Mouse (Mus musculus): ENCODE measurements around the gene Diaph2. TPM values are rescaled to one million over a fixed set of nuclear protein-coding genes. Genes with fewer than 3 reads are reported as not detected.
A peak's percentile ranks its signal among the peaks of the same experiment; 100 is the strongest.

Diaph2 gene
- polyA plus RNA-seq, 1 experiment from 2014 or later: 12.5 TPM

DNA sequence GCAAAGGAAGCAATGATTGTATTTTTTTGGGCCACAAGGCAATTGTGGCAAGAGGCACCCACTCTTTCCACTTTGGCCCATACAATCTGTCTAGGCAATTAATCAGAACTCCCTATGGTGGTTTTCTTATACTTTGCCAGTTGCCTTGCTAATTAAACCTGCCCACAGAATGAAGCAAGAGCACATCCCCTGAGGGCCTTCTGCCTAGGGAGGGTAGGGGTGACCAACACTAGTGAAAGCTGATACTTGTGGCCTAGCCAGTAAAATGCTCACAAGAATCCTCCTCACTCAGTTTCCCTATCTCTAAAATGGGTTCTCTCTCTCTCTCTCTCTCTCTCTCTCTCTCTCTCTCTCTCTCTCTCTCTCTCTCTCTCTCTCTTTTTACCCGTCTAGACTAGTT is 440 bp upstream of the Diaph2 start:
- H3K9me3 ChIP-seq (ENCODE audit: control insufficient read depth, low read depth, low read length): no peaks in the 10 kb centered on the region
- no peak for ATAC-seq (ENCODE audit: insufficient number of reproducible peaks, insufficient read depth, low FRiP score, low read depth)
- H3K36me3 ChIP-seq (ENCODE audit: control insufficient read depth, insufficient read depth, low read length): no peaks in the 10 kb centered on the region
- 17% methylated on average over 1 of the region's 1 CpGs for WGBS
- no peak overlapping the region for H3K9ac ChIP-seq (replicated peaks; ENCODE audit: low read depth, low read length)
- H3K4me2 ChIP-seq (replicated peaks; ENCODE audit: low read depth, low read length): peak overlapping the region; percentile 38
- no peaks in the 10 kb centered on the region for H3K4me1 ChIP-seq (ENCODE audit: control insufficient read depth, insufficient read depth, low read length)
- peak overlapping the region; percentile 53; the same call in 1 of the 2 replicates for H3K4me3 ChIP-seq (ENCODE audit: low read depth, low read length)
- no peak overlapping the region for H3K27ac ChIP-seq (ENCODE audit: low read length)
- H3K27me3 ChIP-seq (ENCODE audit: control insufficient read depth, insufficient read depth, low read length): no peaks in the 10 kb centered on the region

DNA sequence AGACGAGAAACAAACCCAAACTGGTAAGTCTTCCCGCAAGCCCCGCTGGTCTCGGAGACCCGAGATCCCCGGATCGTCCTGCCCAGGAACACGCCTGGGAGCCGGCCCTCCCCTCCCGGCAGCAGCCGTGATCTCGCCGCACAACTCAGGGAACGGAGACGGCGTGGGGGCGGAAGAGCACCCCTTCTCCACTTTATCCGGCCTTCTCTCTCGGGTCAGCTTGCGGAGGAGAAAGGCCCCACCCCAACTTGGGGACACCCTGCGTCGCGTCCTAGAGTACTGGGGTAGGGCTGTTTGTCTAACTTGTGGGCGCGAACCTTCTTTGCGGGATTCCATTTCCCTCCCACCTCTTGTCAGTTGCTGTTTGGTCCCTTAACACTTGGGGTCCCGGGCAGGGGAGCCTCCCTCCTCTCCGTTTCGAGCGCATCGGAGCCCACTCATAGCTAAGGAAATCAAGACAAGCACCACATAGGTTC is 590 bp downstream of the Diaph2 start:
- Histone ChIP-seq H3K27ac (ENCODE audit: low read length) (peak overlapping the region; percentile 58; the same call in 1 of the 2 replicates), H3K4me3 (ENCODE audit: low read depth, low read length) (peak overlapping the region; percentile 53), H3K4me2 (replicated peaks; ENCODE audit: low read depth, low read length) (peak overlapping the region; percentile 38), H3K9me3 (ENCODE audit: control insufficient read depth, low read depth, low read length) (no peaks in the 10 kb centered on the region), H3K9ac (replicated peaks; ENCODE audit: low read depth, low read length) (peak overlapping the region; percentile 53), H3K27me3 (ENCODE audit: control insufficient read depth, insufficient read depth, low read length) (no peaks in the 10 kb centered on the region), H3K4me1 (ENCODE audit: control insufficient read depth, insufficient read depth, low read length) (no peaks in the 10 kb centered on the region), H3K36me3 (ENCODE audit: control insufficient read depth, insufficient read depth, low read length) (no peaks in the 10 kb centered on the region)
- peak; percentile 71 for ATAC-seq (ENCODE audit: insufficient number of reproducible peaks, insufficient read depth, low FRiP score, low read depth)
- WGBS: 17% methylated on average over 30 of the region's 31 CpGs

DNA sequence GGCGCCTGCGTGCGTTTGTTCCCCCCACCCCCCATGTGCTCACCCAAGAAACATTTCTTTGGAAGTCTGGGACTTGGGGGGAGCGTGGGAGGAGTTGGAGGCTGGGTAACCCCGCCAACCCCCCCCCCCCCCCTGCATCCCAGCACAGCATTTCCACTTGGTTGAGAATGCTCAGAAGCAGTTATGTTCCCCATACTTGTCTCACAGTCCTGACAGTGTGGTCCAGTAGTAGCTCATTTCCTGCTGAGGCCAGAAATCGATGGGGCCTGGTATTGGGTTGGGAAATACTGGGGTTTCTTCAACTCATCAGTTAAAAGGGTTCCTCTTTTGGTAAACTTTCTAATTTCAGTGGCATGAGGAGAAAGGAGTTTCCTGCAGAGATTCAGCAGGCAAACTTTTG is 1.1 kb downstream of the Diaph2 start:
- peak overlapping the region; percentile 53 for H3K4me3 ChIP-seq (ENCODE audit: low read depth, low read length)
- no peaks in the 10 kb centered on the region for H3K9me3 ChIP-seq (ENCODE audit: control insufficient read depth, low read depth, low read length)
- H3K27ac ChIP-seq (ENCODE audit: low read length): peak overlapping the region; percentile 58; the same call in 1 of the 2 replicates
- no peaks in the 10 kb centered on the region for H3K4me1 ChIP-seq (ENCODE audit: control insufficient read depth, insufficient read depth, low read length)
- no peaks in the 10 kb centered on the region for H3K36me3 ChIP-seq (ENCODE audit: control insufficient read depth, insufficient read depth, low read length)
- ATAC-seq (ENCODE audit: insufficient number of reproducible peaks, insufficient read depth, low FRiP score, low read depth): no peak
- peak overlapping the region; percentile 53; the same call in 1 of the 2 replicates for H3K9ac ChIP-seq (replicated peaks; ENCODE audit: low read depth, low read length)
- H3K27me3 ChIP-seq (ENCODE audit: control insufficient read depth, insufficient read depth, low read length): no peaks in the 10 kb centered on the region
- WGBS: 20% methylated on average over 6 of the region's 6 CpGs
- peak overlapping the region; percentile 38 for H3K4me2 ChIP-seq (replicated peaks; ENCODE audit: low read depth, low read length)

DNA sequence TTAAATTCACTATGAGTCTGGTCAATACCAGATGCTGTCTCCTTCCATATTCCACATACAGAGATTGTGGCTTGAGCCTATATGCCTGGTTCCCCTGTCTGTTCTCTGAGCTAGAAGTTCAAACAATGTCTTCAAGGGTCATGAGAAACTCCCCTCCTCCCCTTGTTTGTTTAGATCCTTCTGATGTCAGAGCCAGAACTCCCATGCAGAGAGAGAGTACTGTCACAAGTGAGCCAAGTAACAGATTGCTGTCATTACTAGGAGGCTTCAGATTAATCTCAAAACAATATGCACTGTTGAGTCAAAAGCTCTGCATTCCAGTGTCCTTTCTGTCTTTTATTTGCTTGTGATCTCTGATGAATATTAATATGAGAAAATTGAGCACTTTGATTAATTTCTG is 7.1 kb downstream of the Diaph2 start:
- Histone ChIP-seq H3K27ac (ENCODE audit: low read length) (no peak overlapping the region), H3K4me2 (replicated peaks; ENCODE audit: low read depth, low read length) (no peak overlapping the region), H3K4me1 (ENCODE audit: control insufficient read depth, insufficient read depth, low read length) (no peaks in the 10 kb centered on the region), H3K36me3 (ENCODE audit: control insufficient read depth, insufficient read depth, low read length) (no peaks in the 10 kb centered on the region), H3K27me3 (ENCODE audit: control insufficient read depth, insufficient read depth, low read length) (no peaks in the 10 kb centered on the region), H3K9me3 (ENCODE audit: control insufficient read depth, low read depth, low read length) (no peaks in the 10 kb centered on the region), H3K4me3 (ENCODE audit: low read depth, low read length) (no peak overlapping the region), H3K9ac (replicated peaks; ENCODE audit: low read depth, low read length) (no peak overlapping the region)
- ATAC-seq (ENCODE audit: insufficient number of reproducible peaks, insufficient read depth, low FRiP score, low read depth): no peak

DNA sequence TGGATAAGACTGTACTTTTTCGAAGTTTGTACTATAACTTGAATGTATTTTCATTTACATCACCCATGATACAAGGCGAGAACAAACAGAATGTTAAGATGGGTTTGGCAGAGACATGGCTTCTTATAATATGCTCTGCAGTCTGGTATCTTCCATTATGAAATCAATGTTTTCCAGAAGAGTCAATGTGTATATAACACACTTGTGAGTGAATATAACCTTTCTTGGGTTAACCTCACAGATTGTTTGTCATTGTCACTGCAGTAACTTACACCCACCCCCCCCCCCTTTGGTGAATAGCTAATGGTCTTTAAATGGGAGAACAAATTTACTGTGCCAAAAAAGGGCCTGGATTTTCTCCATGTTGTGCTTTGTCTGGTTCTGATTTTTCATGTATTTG is 13.1 kb downstream of the Diaph2 start:
- H3K4me1 ChIP-seq (ENCODE audit: control insufficient read depth, insufficient read depth, low read length): no peaks in the 10 kb centered on the region
- H3K36me3 ChIP-seq (ENCODE audit: control insufficient read depth, insufficient read depth, low read length): no peaks in the 10 kb centered on the region
- no peak overlapping the region for H3K27ac ChIP-seq (ENCODE audit: low read length)
- H3K9ac ChIP-seq (replicated peaks; ENCODE audit: low read depth, low read length): no peak overlapping the region
- no peak overlapping the region for H3K4me2 ChIP-seq (replicated peaks; ENCODE audit: low read depth, low read length)
- H3K4me3 ChIP-seq (ENCODE audit: low read depth, low read length): no peak overlapping the region
- no peaks in the 10 kb centered on the region for H3K9me3 ChIP-seq (ENCODE audit: control insufficient read depth, low read depth, low read length)
- no peak for ATAC-seq (ENCODE audit: insufficient number of reproducible peaks, insufficient read depth, low FRiP score, low read depth)
- WGBS: 79% methylated on average over 2 of the region's 2 CpGs
- H3K27me3 ChIP-seq (ENCODE audit: control insufficient read depth, insufficient read depth, low read length): no peaks in the 10 kb centered on the region

DNA sequence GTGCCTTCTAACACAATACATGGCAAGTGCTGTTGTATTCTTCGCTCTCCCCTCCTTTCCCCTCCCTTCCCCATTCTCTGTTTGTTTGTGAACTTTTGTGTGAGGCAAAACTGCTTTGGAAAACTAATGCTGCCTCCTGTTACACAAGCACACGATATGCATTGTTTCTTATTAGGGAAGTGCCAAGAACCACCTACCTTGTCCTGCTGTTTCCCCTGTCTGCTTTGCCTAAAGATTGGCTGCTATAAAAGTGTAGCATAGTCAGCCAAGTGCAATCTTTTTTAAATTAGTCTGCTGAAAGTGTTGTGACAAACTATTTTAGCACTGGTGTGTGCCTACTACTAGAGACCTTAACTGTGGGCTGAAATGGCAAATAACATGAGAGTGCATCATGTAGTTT is 15.8 kb downstream of the Diaph2 start:
- H3K36me3 ChIP-seq (ENCODE audit: control insufficient read depth, insufficient read depth, low read length): no peaks in the 10 kb centered on the region
- H3K4me3 ChIP-seq (ENCODE audit: low read depth, low read length): no peak overlapping the region
- no peaks in the 10 kb centered on the region for H3K4me1 ChIP-seq (ENCODE audit: control insufficient read depth, insufficient read depth, low read length)
- no peaks in the 10 kb centered on the region for H3K9me3 ChIP-seq (ENCODE audit: control insufficient read depth, low read depth, low read length)
- no peak overlapping the region for H3K9ac ChIP-seq (replicated peaks; ENCODE audit: low read depth, low read length)
- H3K27ac ChIP-seq (ENCODE audit: low read length): no peak overlapping the region
- ATAC-seq (ENCODE audit: insufficient number of reproducible peaks, insufficient read depth, low FRiP score, low read depth): no peak
- no peaks in the 10 kb centered on the region for H3K27me3 ChIP-seq (ENCODE audit: control insufficient read depth, insufficient read depth, low read length)
- 72% methylated on average over 2 of the region's 2 CpGs for WGBS
- H3K4me2 ChIP-seq (replicated peaks; ENCODE audit: low read depth, low read length): no peak overlapping the region

DNA sequence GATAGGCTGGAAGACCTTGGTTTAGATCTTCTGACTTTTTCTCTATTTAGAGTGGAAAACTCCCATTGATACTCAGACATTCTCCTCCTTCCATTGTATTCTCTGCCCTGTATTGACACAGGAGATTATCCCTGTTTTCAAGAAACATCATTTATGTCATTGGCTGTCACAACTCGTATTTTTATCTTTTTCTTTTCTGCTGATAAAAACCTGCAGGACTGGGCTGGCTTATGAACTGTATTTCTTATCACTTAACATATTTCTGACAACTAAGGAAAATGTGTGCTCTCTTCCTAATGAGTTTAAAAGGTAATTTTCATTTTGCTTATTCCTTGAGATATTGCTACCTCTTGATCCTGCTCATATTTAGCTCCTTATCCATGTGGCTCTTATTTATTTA is 17.3 kb downstream of the Diaph2 start:
- H3K27me3 ChIP-seq (ENCODE audit: control insufficient read depth, insufficient read depth, low read length): no peaks in the 10 kb centered on the region
- H3K9me3 ChIP-seq (ENCODE audit: control insufficient read depth, low read depth, low read length): no peaks in the 10 kb centered on the region
- no peak for ATAC-seq (ENCODE audit: insufficient number of reproducible peaks, insufficient read depth, low FRiP score, low read depth)
- H3K4me1 ChIP-seq (ENCODE audit: control insufficient read depth, insufficient read depth, low read length): no peaks in the 10 kb centered on the region
- H3K9ac ChIP-seq (replicated peaks; ENCODE audit: low read depth, low read length): no peak overlapping the region
- H3K36me3 ChIP-seq (ENCODE audit: control insufficient read depth, insufficient read depth, low read length): no peaks in the 10 kb centered on the region
- no peak overlapping the region for H3K4me3 ChIP-seq (ENCODE audit: low read depth, low read length)
- H3K4me2 ChIP-seq (replicated peaks; ENCODE audit: low read depth, low read length): no peak overlapping the region
- WGBS: 41% methylated on average over 1 of the region's 1 CpGs
- no peak overlapping the region for H3K27ac ChIP-seq (ENCODE audit: low read length)

DNA sequence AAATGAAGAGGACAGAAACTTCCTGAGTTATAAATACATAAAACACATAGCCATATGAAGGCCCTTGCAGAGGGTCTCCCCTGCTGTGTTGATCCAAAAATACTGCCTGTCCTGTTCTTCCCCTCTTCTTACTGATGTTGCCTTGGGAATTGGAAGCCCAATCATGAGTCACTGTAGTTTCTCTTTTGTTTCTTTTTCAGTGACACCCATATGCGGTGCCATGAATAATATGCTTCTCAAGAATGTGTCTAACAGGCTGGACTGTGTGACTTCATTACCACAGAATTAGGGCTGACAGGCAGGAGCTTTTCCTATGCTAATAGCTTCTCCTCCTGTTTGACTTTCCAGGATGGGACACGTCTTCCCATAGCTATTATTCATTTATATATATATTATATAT is 21.1 kb downstream of the Diaph2 start:
- ATAC-seq (ENCODE audit: insufficient number of reproducible peaks, insufficient read depth, low FRiP score, low read depth): no peak

DNA sequence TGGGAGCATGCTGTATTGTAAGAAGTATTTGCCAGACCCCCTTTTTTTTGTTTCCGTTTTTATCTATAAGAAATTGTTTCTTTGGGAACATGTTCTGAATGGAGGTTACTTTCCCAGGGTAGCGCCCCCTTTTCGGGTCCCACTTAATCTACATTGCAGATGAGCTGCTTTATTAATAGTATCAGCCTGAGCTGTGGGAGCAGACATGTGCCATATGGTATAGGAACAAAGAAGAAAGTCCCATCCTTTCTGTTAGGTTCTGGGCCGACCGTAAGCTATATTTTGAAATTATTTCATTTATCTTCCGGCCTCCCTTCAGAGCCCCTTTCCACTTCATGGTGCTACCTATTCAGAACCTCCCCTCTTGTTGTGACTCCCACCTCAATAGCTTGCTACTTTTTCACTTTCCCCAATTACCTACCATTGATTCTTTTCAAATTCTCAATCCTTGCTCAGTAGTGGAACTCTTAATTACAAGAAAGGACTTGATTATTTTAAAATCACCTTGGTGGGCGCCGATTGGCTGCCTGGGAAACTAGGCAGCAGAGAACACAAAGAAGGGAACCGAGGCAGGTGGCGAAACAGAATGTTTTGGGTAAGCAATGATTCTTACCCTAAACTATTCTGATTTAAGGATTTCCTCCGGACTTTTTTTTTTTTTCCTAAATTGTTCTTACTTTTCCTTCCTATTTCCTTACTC is 24.2 kb downstream of the Diaph2 start:
- no peaks in the 10 kb centered on the region for H3K4me1 ChIP-seq (ENCODE audit: control insufficient read depth, insufficient read depth, low read length)
- no peak overlapping the region for H3K4me2 ChIP-seq (replicated peaks; ENCODE audit: low read depth, low read length)
- H3K27me3 ChIP-seq (ENCODE audit: control insufficient read depth, insufficient read depth, low read length): no peaks in the 10 kb centered on the region
- 77% methylated on average over 11 of the region's 11 CpGs for WGBS
- H3K9ac ChIP-seq (replicated peaks; ENCODE audit: low read depth, low read length): no peak overlapping the region
- no peak for ATAC-seq (ENCODE audit: insufficient number of reproducible peaks, insufficient read depth, low FRiP score, low read depth)
- no peaks in the 10 kb centered on the region for H3K36me3 ChIP-seq (ENCODE audit: control insufficient read depth, insufficient read depth, low read length)
- no peaks in the 10 kb centered on the region for H3K9me3 ChIP-seq (ENCODE audit: control insufficient read depth, low read depth, low read length)
- no peak overlapping the region for H3K27ac ChIP-seq (ENCODE audit: low read length)
- no peak overlapping the region for H3K4me3 ChIP-seq (ENCODE audit: low read depth, low read length)

More for the DNA sequence above, 21.1 kb downstream of the Diaph2 start:
- no peak overlapping the region for H3K9ac ChIP-seq (replicated peaks; ENCODE audit: low read depth, low read length)
- no peaks in the 10 kb centered on the region for H3K36me3 ChIP-seq (ENCODE audit: control insufficient read depth, insufficient read depth, low read length)
- no peaks in the 10 kb centered on the region for H3K27me3 ChIP-seq (ENCODE audit: control insufficient read depth, insufficient read depth, low read length)
- 45% methylated on average over 2 of the region's 2 CpGs for WGBS
- no peak overlapping the region for H3K4me2 ChIP-seq (replicated peaks; ENCODE audit: low read depth, low read length)
- H3K4me3 ChIP-seq (ENCODE audit: low read depth, low read length): no peak overlapping the region
- no peak overlapping the region for H3K27ac ChIP-seq (ENCODE audit: low read length)
- no peaks in the 10 kb centered on the region for H3K4me1 ChIP-seq (ENCODE audit: control insufficient read depth, insufficient read depth, low read length)
- H3K9me3 ChIP-seq (ENCODE audit: control insufficient read depth, low read depth, low read length): no peaks in the 10 kb centered on the region
